Mouse (Mus musculus) thymus, adult 2 months (tissue): ENCODE results near the gene Ube2r2. TPM values are rescaled to one million over a fixed set of nuclear protein-coding genes. Genes with fewer than 3 reads are reported as not detected.

Experiments used
- DNase-seq: peaks from one replicate; pipeline ENCODE4 v3.0.0; 2021
- H3K27ac ChIP-seq: fragments of 200-500 bp; 2 replicates; pipeline ENCODE4 v1.5.1; 2012; ENCODE audit warnings: low read length, control low read depth; ENCODE audit not compliant: control insufficient read depth, insufficient read depth
- H3K27me3 ChIP-seq: fragments of 200-500 bp; 2 replicates; pipeline ENCODE4 v1.6.1; 2012; ENCODE audit warnings: mild to moderate bottlenecking, low read length, moderate library complexity, mixed read lengths; ENCODE audit not compliant: control insufficient read depth, insufficient read depth
- H3K36me3 ChIP-seq: fragments of 200-500 bp; 2 replicates; pipeline ENCODE4 v1.6.1; 2012; ENCODE audit warnings: mild to moderate bottlenecking, low read length, moderate library complexity; ENCODE audit not compliant: control insufficient read depth, insufficient read depth
- H3K4me1 ChIP-seq: fragments of 200-500 bp; replicated peaks from 2 replicates; pipeline ENCODE4 v1.6.1; 2012; ENCODE audit warnings: low read length; ENCODE audit not compliant: control insufficient read depth, insufficient read depth
- H3K4me3 ChIP-seq: fragments of 200-500 bp; 2 replicates; pipeline ENCODE4 v1.5.1; 2012; ENCODE audit warnings: mild to moderate bottlenecking, low read length, control low read depth, moderate library complexity; ENCODE audit not compliant: control insufficient read depth, insufficient read depth
- CTCF ChIP-seq: fragments of 200-500 bp; IDR thresholded peaks from 2 replicates; pipeline ENCODE4 v1.5.1; 2012; ENCODE audit warnings: mild to moderate bottlenecking, control low read depth, low read length, moderate library complexity, borderline replicate concordance; ENCODE audit not compliant: control insufficient read depth, poor library complexity, insufficient read depth; ENCODE audit errors: extremely low read depth
- POLR2A ChIP-seq: fragments of 200-500 bp; IDR thresholded peaks from 2 replicates; pipeline ENCODE4 v1.6.1; 2012; ENCODE audit warnings: mild to moderate bottlenecking, low read length, control low read depth, moderate library complexity; ENCODE audit not compliant: control insufficient read depth, poor library complexity, insufficient read depth; ENCODE audit errors: extremely low read depth
- WGBS: fragments of 180-500 bp; shearing (Covaris S2); methylation state at CpG from one replicate; pipeline ENCODE4 v1.1.7; 2018; 5-methylcytosine and 5-hydroxymethylcytosine counted together
- polyA plus RNA-seq: library from polyadenylated mRNA; depleted of rRNA; stranded (reverse); fragments of >200 nt; gene quantifications from 2 replicates; pipeline ENCODE4 v1.2.3, GENCODE M21; 2012; rRNA removed

Gene Ube2r2
- 41.1 and 47.5 TPM in 2 replicates for polyA plus RNA-seq

- H3K4me1 ChIP-seq = peaks cover 6% of the 10 kb centered on the region
- H3K27ac ChIP-seq = peak within 1 kb of the TSS; percentile 82
- peak within 1 kb of the TSS; percentile 98 for H3K4me3 ChIP-seq
- TF ChIP-seq POLR2A (peak; percentile 47; the same call in 1 of the 2 replicates), CTCF (no peak; the same call in 1 of the 2 replicates)
- H3K36me3 ChIP-seq = no peaks in the 10 kb centered on the region
- H3K27me3 ChIP-seq = no peaks in the 10 kb centered on the region
- peak; percentile 62 for DNase-seq
- under 1% methylated on average over 65 of the region's 65 CpGs for WGBS
Measured at GRCm38 (mm10) chr4:41135711-41136453, at the start of gene Ube2r2. Ube2r2 (plus strand) TSS chr4:41135743.

DNA sequence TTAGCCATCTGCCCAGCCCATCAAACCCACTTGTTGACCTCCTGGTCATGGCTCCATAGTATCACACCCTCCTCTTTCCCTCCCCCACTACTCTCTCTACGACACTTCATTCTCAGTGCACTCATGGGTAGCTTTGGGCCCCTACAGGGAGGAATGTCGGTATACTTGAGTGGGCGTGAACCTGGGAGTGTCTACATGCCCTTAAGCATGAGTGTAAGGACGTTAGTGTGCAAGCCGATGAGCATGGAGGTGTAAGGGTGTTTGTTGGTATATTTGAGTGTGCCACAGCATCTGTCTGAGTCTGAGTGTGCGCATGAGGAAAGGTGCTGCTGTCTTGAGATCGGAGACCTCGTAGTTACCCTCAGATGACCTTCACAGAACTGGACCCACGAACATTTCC is 48.6 kb upstream of the Ube2r2 start:
- no peak for DNase-seq
- Histone ChIP-seq H3K4me3 (no peak overlapping the region), H3K36me3 (no peaks in the 10 kb centered on the region), H3K27me3 (no peaks in the 10 kb centered on the region), H3K4me1 (no peaks in the 10 kb centered on the region), H3K27ac (no peak overlapping the region)
- no peak for TF ChIP-seq CTCF
- no peak for TF ChIP-seq POLR2A
- WGBS = 85% methylated on average over 9 of the region's 9 CpGs

- 85% methylated on average over 16 of the region's 16 CpGs for WGBS
- Histone ChIP-seq H3K27ac (no peak overlapping the region), H3K36me3 (no peaks in the 10 kb centered on the region), H3K4me3 (no peak overlapping the region), H3K27me3 (no peaks in the 10 kb centered on the region), H3K4me1 (no peaks in the 10 kb centered on the region)
- TF ChIP-seq POLR2A = no peak
- TF ChIP-seq CTCF = no peak
- no peak for DNase-seq
Measured at GRCm38 (mm10) chr4:41087459-41088298, 47.9 kb upstream of the Ube2r2 start.

- H3K4me1 ChIP-seq = no peaks in the 10 kb centered on the region
- no peak overlapping the region for H3K4me3 ChIP-seq
- TF ChIP-seq POLR2A (no peak), CTCF (no peak)
- DNase-seq = no peak
- WGBS = 80% methylated on average over 4 of the region's 4 CpGs
- no peaks in the 10 kb centered on the region for H3K27me3 ChIP-seq
- H3K36me3 ChIP-seq = no peaks in the 10 kb centered on the region
- no peak overlapping the region for H3K27ac ChIP-seq
Measured at GRCm38 (mm10) chr4:41089189-41089588, 46.4 kb upstream of the Ube2r2 start.

DNA sequence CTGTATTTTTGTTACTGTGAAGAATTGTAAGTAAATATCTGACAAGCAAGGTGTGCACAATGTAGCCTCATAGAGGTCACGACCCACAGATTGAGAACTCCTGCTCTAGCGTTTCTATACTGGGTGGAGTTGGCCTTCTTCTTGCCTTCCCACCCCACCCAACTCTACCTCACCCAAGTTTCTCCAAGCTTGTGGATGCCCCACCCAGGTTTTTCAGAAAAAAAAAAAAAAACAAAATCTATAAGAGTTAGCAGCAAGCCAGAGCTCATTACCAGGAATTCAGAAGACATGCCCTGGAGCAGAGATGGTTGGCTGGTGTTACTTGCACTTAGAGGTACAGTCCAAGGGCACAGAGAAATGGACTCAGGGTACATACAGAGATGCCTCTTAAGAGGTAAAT is 45.8 kb upstream of the Ube2r2 start:
- DNase-seq = no peak
- WGBS = 90% methylated on average over 2 of the region's 2 CpGs
- TF ChIP-seq CTCF (no peak), POLR2A (no peak)
- no peak overlapping the region for H3K4me3 ChIP-seq
- H3K27me3 ChIP-seq = no peaks in the 10 kb centered on the region
- no peak overlapping the region for H3K27ac ChIP-seq
- no peaks in the 10 kb centered on the region for H3K4me1 ChIP-seq
- H3K36me3 ChIP-seq = no peaks in the 10 kb centered on the region

DNA sequence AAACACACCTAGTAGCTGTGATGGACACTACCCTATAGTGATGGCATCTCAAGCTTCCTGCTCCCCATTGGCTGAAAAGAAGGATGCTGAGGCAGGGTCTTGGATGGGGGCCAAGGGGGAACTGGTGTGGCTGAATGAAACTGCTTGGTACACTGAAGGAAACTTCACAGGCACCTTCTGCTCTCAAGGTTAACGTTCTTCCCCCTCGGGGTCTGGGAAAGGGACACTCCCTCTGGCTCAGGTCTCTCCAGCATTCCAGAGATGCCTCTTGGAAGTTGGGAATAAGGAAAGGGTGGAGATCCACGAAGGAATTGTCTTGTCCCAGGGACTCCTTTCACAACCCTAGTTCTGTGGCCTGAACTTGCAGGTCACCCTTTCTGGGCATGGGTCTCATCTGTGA is 44.2 kb upstream of the Ube2r2 start:
- no peak for DNase-seq
- WGBS = 38% methylated on average over 3 of the region's 3 CpGs
- Histone ChIP-seq H3K4me1 (no peaks in the 10 kb centered on the region), H3K4me3 (no peak overlapping the region), H3K27me3 (no peaks in the 10 kb centered on the region), H3K27ac (no peak overlapping the region), H3K36me3 (no peaks in the 10 kb centered on the region)
- TF ChIP-seq POLR2A = no peak

- no peak for DNase-seq
- H3K4me3 ChIP-seq = no peak overlapping the region
- H3K27me3 ChIP-seq = no peaks in the 10 kb centered on the region
- WGBS = 87% methylated on average over 1 of the region's 1 CpGs
- no peaks in the 10 kb centered on the region for H3K36me3 ChIP-seq
- H3K27ac ChIP-seq = no peak overlapping the region
- H3K4me1 ChIP-seq = peaks cover 12% of the 10 kb centered on the region
- no peak for TF ChIP-seq CTCF
- no peak for TF ChIP-seq POLR2A
Measured at GRCm38 (mm10) chr4:41092958-41093357, 42.6 kb upstream of the Ube2r2 start.
